Mouse (Mus musculus): ENCODE data around the gene Calm4.
A peak's percentile ranks its signal among the peaks of the same experiment; 100 is the strongest.
"Not testable (repeated sequence)": the region's sequence is repeated elsewhere in the genome, so short reads cannot be mapped to it uniquely, and the experiment has no call there.

Calm4 gene

GRCm38 (mm10) chr13:3837312-3837807 lies at the start of gene Calm4:
TSS of gene Calm4 (plus strand) at chr13:3837757.
- DNase-seq (ENCODE audit: low read depth, low spot score) = not testable (repeated sequence)

- no peak for DNase-seq (ENCODE audit: low read depth, low spot score)
These were observed 49.0 kb upstream of the Calm4 start for GRCm38 (mm10) chr13:3788588-3788987.

DNA sequence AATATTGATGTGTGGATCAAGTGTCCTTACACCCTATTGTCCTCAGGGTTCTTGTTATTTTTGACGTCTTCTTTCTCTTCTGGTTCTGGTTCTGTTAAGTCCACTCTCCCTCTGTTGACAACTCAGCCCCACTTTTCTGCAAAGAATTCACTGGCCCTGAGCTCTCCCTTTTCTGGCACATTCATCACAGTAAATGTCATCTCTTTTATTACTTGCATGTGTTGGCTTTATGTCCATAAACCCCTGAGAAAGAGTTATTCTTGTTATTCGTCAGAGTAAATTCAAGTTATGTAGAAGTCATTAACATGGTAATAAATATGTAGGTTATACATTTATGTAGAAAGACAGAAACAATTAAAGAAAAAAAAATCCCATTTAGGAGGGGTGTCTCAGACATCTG lies 48.0 kb upstream of the Calm4 start:
- DNase-seq (ENCODE audit: low read depth, low spot score) = no peak

- no peak for DNase-seq (ENCODE audit: low read depth, low spot score)
These were observed 40.9 kb upstream of the Calm4 start for GRCm38 (mm10) chr13:3796649-3797048.

DNA sequence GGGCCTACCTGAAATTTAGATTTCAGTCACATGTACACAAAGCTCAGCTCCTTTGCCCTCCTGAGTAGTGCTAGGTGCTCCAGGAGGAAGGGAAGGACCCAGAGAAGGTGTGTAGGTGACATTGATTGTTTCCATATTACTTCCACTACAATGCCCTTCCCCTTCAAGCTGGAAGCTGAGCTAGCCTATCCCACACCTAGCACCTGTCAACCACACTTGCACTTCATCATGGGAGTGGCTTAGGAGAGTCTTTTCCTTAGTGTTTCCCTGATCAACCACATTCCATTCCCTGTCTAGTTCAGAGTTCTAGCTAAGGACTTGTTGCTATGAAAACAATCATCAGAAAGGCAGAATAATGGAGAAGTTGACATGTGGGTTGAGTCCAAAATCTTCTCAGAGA lies 38.8 kb upstream of the Calm4 start:
- DNase-seq (ENCODE audit: low read depth, low spot score) = no peak

DNA sequence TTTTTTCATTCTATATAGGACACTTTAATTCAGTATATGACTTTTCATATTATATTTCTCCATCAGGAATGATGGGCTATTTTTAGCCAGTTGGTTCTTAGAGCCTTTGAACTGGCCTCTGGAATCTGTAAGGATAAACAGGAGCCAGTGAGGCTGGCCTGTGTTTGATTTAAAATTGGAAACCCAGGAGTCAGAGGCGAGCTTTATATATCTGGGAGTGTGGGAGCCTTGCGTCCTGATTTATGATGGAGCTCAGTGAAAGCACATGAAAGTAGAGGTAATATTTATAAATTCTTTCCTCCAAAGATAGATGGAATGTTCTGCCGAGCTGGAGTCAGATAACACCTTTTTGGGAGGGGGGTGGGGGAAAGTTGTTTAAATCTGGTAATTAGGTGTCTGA lies 38.2 kb upstream of the Calm4 start:
- DNase-seq (ENCODE audit: low read depth, low spot score) = no peak

DNA sequence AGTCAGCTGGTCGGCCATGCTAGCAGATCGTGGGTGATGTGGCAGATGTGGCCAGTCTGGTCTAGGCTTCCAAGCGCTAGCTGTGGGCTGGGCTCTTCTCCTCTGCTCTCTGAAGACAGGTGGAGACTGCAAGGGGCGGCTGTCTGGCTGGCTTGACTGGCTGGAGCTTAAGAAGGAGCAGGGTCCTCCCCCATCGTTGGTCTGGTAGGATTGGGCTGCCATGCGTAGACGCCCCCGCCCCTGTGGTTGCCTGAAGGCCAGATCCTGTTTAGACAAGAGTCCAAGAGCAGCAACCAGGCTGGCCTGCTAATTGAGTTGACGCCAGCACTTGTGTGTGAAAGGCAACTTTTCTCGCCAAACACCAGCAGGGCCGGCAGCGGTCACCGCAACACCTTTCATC lies 33.4 kb upstream of the Calm4 start, which contains the start of gene Calml3:
Calml3 (minus strand) TSS at position 131 of the 400 bp plus-strand sequence.
- DNase-seq (ENCODE audit: low read depth, low spot score) = no peak

GRCm38 (mm10) chr13:3805132-3805531 lies 32.4 kb upstream of the Calm4 start:
- DNase-seq (ENCODE audit: low read depth, low spot score) = no peak

DNA sequence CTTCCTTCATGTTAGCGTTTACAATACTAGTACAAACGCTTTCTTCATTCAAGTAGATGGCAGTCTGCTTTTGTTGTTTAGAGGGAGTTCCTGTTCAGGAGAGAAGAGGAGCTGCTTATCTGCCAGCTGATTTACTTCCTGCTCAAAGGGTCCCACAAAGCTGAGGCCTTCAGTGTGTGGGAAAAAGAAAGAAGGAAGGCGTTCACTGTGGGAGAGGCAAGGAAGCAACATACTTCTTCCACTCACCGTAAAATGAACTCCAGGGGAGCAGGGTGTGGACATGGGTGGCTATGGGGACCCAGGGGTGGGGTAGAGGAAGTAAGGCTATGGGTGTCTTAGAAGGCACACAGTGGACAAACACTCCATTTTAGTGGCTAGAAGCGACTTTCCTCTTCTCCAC lies 31.9 kb upstream of the Calm4 start:
- DNase-seq (ENCODE audit: low read depth, low spot score) = no peak

DNA sequence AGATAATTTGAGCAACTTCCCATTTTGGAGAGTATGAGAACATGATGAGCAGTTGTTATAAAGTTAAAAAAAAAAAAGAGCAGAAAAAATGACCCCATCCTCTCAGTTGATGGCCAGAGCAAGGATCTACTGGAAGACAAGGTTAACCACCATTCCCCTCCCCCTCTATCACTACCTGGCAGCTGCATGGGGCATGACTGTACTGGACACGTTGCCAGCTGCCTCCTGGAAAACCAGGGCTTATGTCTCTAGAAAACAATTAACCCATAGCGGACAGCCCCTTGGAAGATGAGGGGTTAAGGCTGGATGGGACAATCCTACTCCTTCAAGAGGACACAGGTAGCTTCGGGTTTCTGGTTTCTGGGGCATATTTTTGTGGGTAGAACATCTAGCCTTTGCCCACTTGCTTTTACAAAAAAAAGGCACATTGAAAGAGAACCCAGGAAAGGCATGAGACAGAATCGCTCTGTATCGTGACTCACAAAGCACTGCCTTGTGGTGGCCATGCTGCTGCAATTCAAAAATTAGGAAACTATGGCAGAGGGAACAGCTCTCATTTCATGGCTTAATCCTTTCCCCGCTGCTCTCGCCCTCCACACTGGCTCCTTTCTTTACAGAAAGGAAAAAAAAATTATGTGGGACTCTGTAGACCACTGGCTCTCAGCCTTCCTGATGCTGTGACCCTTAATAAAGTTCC lies 30.3 kb upstream of the Calm4 start:
- no peak for DNase-seq (ENCODE audit: low read depth, low spot score)

DNA sequence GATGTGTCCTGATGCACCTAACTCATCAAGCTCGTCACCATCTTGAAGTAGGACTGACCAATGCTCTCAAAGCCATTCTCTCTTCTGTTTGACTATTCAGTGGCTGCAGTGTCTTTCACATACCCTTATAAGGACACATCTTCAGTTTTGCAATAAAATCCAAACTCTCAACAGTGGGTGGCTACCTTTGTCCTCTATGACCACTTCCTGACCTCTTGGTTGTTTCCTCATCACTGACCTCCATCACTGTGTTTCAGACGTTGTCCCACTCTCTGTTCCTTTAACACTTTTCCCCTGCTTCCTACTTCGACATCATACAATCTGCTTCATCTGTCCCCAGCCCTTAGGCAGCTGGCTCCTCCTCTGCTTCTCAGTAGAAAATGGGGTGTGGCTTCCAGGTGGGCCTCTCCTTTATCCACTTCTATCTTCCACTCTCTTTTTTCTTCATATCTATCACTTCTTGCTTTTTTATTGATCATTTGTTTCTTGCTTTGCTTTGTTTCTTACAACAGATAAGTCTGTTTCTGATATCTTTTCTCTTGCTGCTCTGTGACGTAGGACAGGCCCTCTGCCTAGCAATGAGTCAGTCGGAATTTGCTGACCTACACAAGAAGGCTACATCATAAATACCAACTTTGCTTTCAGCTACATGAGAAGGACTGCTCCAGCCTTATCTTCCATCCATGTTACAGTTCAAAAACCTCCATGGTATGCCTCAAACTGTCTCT lies 19.4 kb upstream of the Calm4 start:
- no peak for DNase-seq (ENCODE audit: low read depth, low spot score)

GRCm38 (mm10) chr13:3818740-3819076 lies 18.8 kb upstream of the Calm4 start:
- DNase-seq (ENCODE audit: low read depth, low spot score) = no peak

GRCm38 (mm10) chr13:3822105-3822504 lies 15.5 kb upstream of the Calm4 start:
- no peak for DNase-seq (ENCODE audit: low read depth, low spot score)

DNA sequence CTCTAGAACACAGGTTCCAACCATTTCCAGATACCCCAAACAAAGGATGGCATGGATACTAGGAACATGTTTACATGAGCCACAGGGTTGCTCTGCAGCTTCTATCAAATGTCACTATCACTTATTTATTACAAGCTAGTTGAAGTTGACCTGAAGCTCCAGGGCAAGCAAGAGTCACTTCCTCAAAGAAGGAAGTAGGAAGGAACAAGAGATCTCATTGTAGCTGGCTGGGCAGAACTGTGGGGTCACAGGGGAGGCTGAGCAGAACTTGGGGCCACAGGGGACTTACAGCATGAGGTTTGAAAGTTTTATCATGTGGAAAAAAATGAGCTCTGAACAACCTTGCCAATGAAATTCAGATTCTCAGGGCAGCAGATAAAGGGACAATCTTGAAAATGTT lies 11.8 kb upstream of the Calm4 start:
- no peak for DNase-seq (ENCODE audit: low read depth, low spot score)

DNA sequence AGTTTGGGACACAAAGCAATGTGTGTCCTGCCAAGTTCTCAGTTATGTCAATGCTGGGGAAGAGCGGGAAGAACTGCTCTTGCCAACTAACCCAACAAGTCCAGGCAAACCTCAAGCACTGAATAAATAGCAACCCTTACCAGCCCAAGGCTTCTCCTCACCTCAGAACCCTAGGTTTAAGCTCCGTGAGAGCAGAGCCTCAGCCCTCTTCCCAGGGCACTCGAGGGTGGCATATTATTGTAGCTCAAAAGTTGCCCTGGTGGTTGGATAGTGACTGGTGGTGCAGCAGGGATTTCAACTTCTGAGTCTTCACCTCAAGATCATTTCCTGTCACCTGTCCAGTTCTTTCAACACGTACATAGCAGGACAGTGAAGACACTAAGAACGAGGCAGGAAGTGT lies 6.0 kb upstream of the Calm4 start:
- no peak for DNase-seq (ENCODE audit: low read depth, low spot score)

GRCm38 (mm10) chr13:3831994-3832393 lies 5.6 kb upstream of the Calm4 start:
- DNase-seq (ENCODE audit: low read depth, low spot score) = no peak

GRCm38 (mm10) chr13:3832450-3832849 lies 5.1 kb upstream of the Calm4 start:
- no peak for DNase-seq (ENCODE audit: low read depth, low spot score)

DNA sequence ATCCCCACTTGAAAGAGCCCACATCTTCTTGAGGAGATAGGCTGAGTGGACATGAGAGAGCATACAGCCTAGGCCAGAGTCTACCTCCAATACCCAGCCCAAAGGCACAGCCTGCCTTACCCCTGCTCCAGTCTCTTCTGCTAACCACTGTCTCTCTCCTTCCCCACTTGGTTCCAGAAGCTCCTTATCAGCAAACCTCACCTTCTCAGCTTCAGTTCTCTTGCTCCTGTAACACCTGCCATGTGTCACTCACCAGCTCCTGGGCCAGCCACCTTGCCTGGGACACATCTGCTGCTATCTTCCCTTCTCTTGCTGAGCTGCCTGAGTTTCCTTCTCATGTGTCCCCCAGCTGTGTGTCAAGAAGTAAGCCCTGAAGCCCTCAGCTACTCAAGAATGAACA lies 3.9 kb upstream of the Calm4 start:
- not testable (repeated sequence) for DNase-seq (ENCODE audit: low read depth, low spot score)

DNA sequence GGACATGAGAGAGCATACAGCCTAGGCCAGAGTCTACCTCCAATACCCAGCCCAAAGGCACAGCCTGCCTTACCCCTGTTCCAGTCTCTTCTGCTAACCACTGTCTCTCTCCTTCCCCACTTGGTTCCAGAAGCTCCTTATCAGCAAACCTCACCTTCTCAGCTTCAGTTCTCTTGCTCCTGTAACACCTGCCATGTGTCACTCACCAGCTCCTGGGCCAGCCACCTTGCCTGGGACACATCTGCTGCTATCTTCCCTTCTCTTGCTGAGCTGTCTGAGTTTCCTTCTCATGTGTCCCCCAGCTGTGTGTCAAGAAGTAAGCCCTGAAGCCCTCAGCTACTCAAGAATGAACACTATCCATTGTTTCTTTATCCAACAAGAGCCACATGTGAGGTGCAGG lies 3.1 kb downstream of the Calm4 start:
- not testable (repeated sequence) for DNase-seq (ENCODE audit: low read depth, low spot score)

DNA sequence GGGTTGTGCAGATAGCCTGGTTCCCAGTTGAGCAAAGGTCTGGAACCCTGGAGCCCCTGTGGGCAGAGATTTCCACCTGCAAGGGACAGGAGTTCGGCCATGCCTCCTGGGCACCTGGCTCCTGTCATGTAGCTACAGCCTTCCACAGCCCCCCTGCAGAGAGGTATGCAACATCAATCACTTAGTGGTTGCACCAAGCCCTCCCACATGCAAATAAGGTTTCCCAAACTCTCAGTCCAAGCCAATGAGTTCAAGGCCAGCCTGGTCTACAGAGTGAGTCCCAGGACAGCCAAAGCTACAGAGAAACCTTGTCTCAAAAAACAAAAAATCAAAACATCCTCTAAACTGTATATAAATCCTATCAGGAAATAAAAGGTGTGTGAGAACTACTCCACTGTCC lies 12.8 kb downstream of the Calm4 start:
- DNase-seq (ENCODE audit: low read depth, low spot score) = peak; percentile 33

- not testable (repeated sequence) for DNase-seq (ENCODE audit: low read depth, low spot score)
These were observed 16.2 kb downstream of the Calm4 start, which contains the start of gene Calm5 for GRCm38 (mm10) chr13:3853648-3854333. TSS of gene Calm5 (plus strand) at chr13:3854173.

DNA sequence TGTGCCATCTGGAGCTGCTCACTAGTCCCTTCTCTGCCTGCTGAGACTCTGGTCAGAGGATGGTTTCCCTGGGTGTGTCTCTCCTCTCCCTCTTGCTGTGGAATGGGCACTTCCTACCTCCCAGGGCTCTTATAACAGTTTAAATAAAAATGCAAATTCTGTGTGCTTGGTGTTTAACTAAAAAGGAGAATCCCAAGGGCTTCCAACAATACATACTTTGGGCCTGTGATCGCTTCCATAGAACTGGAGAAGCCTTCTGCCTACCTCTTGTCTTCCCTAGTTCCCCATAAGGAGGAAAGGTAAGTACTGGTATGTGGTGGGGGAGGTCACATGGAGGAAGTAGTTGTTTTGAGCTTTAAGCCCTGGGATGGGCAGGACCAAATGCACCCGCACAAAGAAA lies 17.3 kb downstream of the Calm4 start:
- peak; percentile 47 for DNase-seq (ENCODE audit: low read depth, low spot score)

GRCm38 (mm10) chr13:3856252-3856651 lies 18.7 kb downstream of the Calm4 start:
- DNase-seq (ENCODE audit: low read depth, low spot score) = no peak

All from ES-CJ7 (cell line).